Mouse (Mus musculus) hindbrain, embryonic 15.5 days (tissue): Measurements from ENCODE around the gene Tubg1. TPM values are rescaled to one million over a fixed set of nuclear protein-coding genes. Genes with fewer than 3 reads are reported as not detected.

ENCODE experiments used
- ATAC-seq: fragments of 200-750 bp; cut with Nextera tagmentation; 2 replicates; pipeline ENCODE4 v1.8.0; 2017; ENCODE audit warnings: low read depth, moderate number of reproducible peaks, moderate TSS enrichment; ENCODE audit not compliant: low FRiP score
- H3K27ac ChIP-seq: fragments of 300-500 bp; sonication (generic); replicated peaks from 2 replicates; pipeline ENCODE4 v1.5.1; 2015; ENCODE audit warnings: mild to moderate bottlenecking, inconsistent platforms
- H3K27me3 ChIP-seq: fragments of 300-500 bp; sonication (generic); 2 replicates; pipeline ENCODE4 v1.6.1; 2015; ENCODE audit warnings: control low read depth, inconsistent platforms
- H3K36me3 ChIP-seq: fragments of 300-500 bp; sonication (generic); 2 replicates; pipeline ENCODE4 v1.6.1; 2015; ENCODE audit warnings: control low read depth, inconsistent platforms
- H3K4me1 ChIP-seq: fragments of 300-500 bp; sonication (generic); replicated peaks from 2 replicates; pipeline ENCODE4 v1.6.1; 2015; ENCODE audit warnings: control low read depth, inconsistent platforms
- H3K4me2 ChIP-seq: fragments of 300-500 bp; sonication (generic); 2 replicates; pipeline ENCODE4 v1.6.1; 2015; ENCODE audit warnings: moderate library complexity, mild to moderate bottlenecking, inconsistent platforms
- H3K4me3 ChIP-seq: fragments of 300-500 bp; sonication (generic); 2 replicates; pipeline ENCODE4 v1.5.1; 2015; ENCODE audit warnings: mild to moderate bottlenecking, inconsistent platforms
- H3K9ac ChIP-seq: fragments of 300-500 bp; sonication (generic); 2 replicates; pipeline ENCODE4 v1.6.1; 2015; ENCODE audit warnings: inconsistent platforms
- H3K9me3 ChIP-seq: fragments of 300-500 bp; sonication (generic); 2 replicates; pipeline ENCODE4 v1.6.1; 2016; ENCODE audit warnings: control low read depth, inconsistent platforms
- WGBS: fragments of 180-500 bp; shearing (Covaris S2); methylation state at CpG from one replicate; pipeline ENCODE4 v1.1.7; 2015; 5-methylcytosine and 5-hydroxymethylcytosine counted together
- polyA plus RNA-seq: library from polyadenylated mRNA; unstranded; fragments of >200 nt; fragmentation: Nextera tagmentation; extraction: Ambion mirVana; gene quantifications from 2 replicates; pipeline ENCODE4 v1.2.1, GENCODE M21; 2015

The Tubg1 gene
- 78.0 and 79.8 TPM in 2 replicates for polyA plus RNA-seq

- H3K9ac ChIP-seq: peak within 1 kb of the TSS; percentile 97
- WGBS: under 1% methylated on average over 60 of the region's 61 CpGs
- peak within 1 kb of the TSS; percentile 94 for H3K4me2 ChIP-seq
- ATAC-seq: peak; percentile 96
- H3K4me1 ChIP-seq: peaks cover 41% of the 10 kb centered on the region
- no peaks in the 10 kb centered on the region for H3K9me3 ChIP-seq
- peak within 1 kb of the TSS; percentile 91 for H3K27ac ChIP-seq
- peak within 1 kb of the TSS; percentile 89 for H3K4me3 ChIP-seq
- peaks cover 5% of the 10 kb centered on the region; the same call in 1 of the 2 replicates for H3K36me3 ChIP-seq
- no peaks in the 10 kb centered on the region for H3K27me3 ChIP-seq
Observed at GRCm38 (mm10) chr11:101119761-101120544, at the start of gene Tubg1, which contains the start of gene Retreg3. Tubg1 (plus strand) TSS chr11:101119938. Retreg3 (minus strand) TSS chr11:101119893.

- no peaks in the 10 kb centered on the region for H3K27me3 ChIP-seq
- under 1% methylated on average over 36 of the region's 36 CpGs for WGBS
- peak overlapping the region; percentile 80 for H3K4me3 ChIP-seq
- peak overlapping the region; percentile 77 for H3K4me2 ChIP-seq
- H3K9ac ChIP-seq: peak overlapping the region; percentile 66
- H3K27ac ChIP-seq: peak overlapping the region; percentile 85
- H3K4me1 ChIP-seq: peaks cover 24% of the 10 kb centered on the region
- no peaks in the 10 kb centered on the region for H3K9me3 ChIP-seq
- peak; percentile 74 for ATAC-seq
- H3K36me3 ChIP-seq: no peaks in the 10 kb centered on the region
Observed at GRCm38 (mm10) chr11:101070189-101070527, 49.6 kb upstream of the Tubg1 start.

GRCm38 (mm10) chr11:101070987-101071386 lies 48.8 kb upstream of the Tubg1 start:
- Histone ChIP-seq H3K4me1 (peaks cover 24% of the 10 kb centered on the region), H3K27ac (no peak overlapping the region), H3K4me2 (peak overlapping the region; percentile 77), H3K36me3 (no peaks in the 10 kb centered on the region), H3K27me3 (no peaks in the 10 kb centered on the region), H3K4me3 (peak overlapping the region; percentile 80; the same call in 1 of the 2 replicates), H3K9me3 (no peaks in the 10 kb centered on the region), H3K9ac (peak overlapping the region; percentile 66; the same call in 1 of the 2 replicates)
- 64% methylated on average over 6 of the region's 6 CpGs for WGBS
- ATAC-seq: peak; percentile 9; the same call in 1 of the 2 replicates

DNA sequence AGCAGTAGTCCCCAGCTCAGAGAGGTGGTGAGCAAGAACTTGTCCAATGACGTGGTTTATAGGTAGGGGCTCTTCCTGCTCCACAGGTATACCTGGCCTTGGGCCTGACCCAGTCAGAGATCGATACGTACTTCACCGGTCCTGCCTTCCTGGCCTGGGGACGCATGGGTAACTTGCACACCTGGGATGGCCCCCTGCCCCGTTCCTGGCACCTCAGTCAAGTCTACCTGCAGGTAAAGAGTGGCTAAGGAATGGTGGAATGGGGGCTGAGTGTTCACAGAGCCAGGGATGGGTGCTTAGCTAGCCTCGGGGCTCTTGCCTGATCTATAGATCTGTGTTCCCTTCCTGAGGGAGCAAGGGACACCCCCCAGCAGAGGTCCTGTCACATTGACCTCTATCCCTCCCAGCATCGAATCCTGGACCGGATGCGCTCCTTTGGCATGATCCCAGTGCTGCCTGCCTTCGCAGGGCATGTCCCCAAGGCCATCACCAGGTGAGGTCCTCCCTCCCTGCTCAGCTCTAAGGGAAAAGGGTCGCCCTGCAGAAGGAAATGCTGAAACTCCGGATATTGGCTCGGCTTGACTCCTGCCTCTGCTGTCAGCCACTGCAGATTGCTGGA lies 47.8 kb upstream of the Tubg1 start:
- Histone ChIP-seq H3K9me3 (no peaks in the 10 kb centered on the region), H3K4me2 (no peak overlapping the region), H3K36me3 (no peaks in the 10 kb centered on the region), H3K27me3 (peaks cover 3% of the 10 kb centered on the region), H3K27ac (no peak overlapping the region), H3K4me3 (no peak overlapping the region), H3K9ac (no peak overlapping the region), H3K4me1 (peaks cover 20% of the 10 kb centered on the region)
- no peak for ATAC-seq
- WGBS: 82% methylated on average over 14 of the region's 14 CpGs

DNA sequence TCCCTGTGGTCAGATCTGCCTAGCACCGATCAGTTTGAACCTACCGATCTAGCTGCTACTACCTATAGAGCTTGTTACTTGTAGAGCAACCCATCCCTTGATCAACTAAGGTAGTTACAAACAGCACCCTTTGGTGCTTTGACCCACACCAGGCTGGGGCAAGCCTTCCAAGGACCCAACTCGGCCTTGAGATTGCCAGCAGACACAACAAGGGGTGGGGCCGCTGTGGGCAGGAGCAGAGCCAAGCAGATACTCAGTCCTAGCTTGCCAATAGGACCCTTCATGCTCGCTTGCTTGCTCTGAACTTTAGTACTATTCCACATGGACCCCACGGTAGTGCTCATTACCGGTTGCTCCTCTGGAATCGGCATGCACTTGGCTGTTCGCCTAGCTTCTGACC lies 41.6 kb upstream of the Tubg1 start, which contains the start of gene Hsd17b1:
Gene Hsd17b1, plus strand, starts transcription at position 291 of the 400 bp plus-strand sequence.
- Histone ChIP-seq H3K9me3 (no peaks in the 10 kb centered on the region), H3K9ac (no peak within 1 kb of the TSS), H3K4me3 (no peak within 1 kb of the TSS), H3K36me3 (no peaks in the 10 kb centered on the region), H3K27me3 (peaks cover 43% of the 10 kb centered on the region), H3K27ac (no peak within 1 kb of the TSS), H3K4me2 (no peak within 1 kb of the TSS), H3K4me1 (peaks cover 20% of the 10 kb centered on the region)
- 72% methylated on average over 9 of the region's 9 CpGs for WGBS
- ATAC-seq: no peak

DNA sequence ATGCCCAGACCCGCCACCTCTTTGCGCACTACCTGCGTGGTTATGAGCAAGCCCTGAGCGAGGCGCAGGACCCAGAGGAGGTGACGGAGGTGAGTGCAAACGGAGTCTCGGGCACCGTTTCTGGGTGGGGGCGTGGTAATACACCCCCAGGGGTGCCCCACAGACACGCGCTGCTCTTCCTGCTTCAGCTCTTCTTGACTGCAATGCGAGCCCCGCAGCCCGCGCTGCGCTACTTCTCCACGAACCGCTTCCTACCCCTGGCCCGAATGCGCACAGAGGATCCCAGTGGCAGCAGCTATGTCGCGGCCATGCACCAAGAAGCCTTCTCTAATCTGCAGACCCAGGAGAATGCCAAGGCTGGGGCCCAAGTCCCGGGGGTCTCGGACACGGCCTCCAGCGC lies 40.0 kb upstream of the Tubg1 start:
- H3K27me3 ChIP-seq: peaks cover 43% of the 10 kb centered on the region
- peak overlapping the region; percentile 31 for H3K4me2 ChIP-seq

GRCm38 (mm10) chr11:101080421-101080820 lies 39.3 kb upstream of the Tubg1 start:
- Histone ChIP-seq H3K4me1 (peaks cover 31% of the 10 kb centered on the region), H3K9me3 (no peaks in the 10 kb centered on the region), H3K27me3 (peaks cover 43% of the 10 kb centered on the region), H3K36me3 (no peaks in the 10 kb centered on the region), H3K27ac (no peak overlapping the region), H3K4me2 (no peak overlapping the region), H3K9ac (no peak overlapping the region), H3K4me3 (no peak overlapping the region)
- no peak for ATAC-seq
- WGBS: 60% methylated on average over 5 of the region's 5 CpGs

More for the DNA sequence above, 40.0 kb upstream of the Tubg1 start:
- ATAC-seq: no peak
- H3K9ac ChIP-seq: no peak overlapping the region
- no peaks in the 10 kb centered on the region for H3K9me3 ChIP-seq
- 0 out of 2 replicates have a peak overlapping the region, but pooled peaks have one; percentile 7 for H3K4me3 ChIP-seq
- no peaks in the 10 kb centered on the region for H3K36me3 ChIP-seq
- H3K4me1 ChIP-seq: peaks cover 31% of the 10 kb centered on the region
- no peak overlapping the region for H3K27ac ChIP-seq
- 4% methylated on average over 27 of the region's 27 CpGs for WGBS

DNA sequence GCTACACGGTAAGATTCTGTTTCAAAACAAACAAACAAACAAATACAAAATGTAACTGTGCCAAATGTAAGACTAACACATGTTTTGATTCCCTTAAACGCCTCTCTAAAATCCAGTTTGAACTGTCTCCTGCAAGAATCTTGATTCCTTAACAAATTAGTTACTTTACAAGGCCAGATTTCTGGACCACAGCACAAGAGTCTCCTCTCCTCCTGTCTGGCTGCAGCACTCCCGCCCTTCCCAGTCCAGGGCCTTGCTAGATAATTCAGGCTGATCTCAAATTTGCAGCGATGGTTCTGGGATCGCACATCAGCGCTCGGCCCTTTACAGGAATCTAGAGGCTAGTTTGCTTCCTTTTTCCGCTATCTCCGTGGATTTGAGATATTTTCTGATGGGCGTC lies 38.1 kb upstream of the Tubg1 start:
- Histone ChIP-seq H3K27ac (peak overlapping the region; percentile 92), H3K4me3 (peak overlapping the region; percentile 62), H3K4me2 (peak overlapping the region; percentile 97), H3K27me3 (peaks cover 43% of the 10 kb centered on the region), H3K9me3 (no peaks in the 10 kb centered on the region), H3K36me3 (no peaks in the 10 kb centered on the region), H3K4me1 (peaks cover 44% of the 10 kb centered on the region), H3K9ac (peak overlapping the region; percentile 39)
- 4% methylated on average over 10 of the region's 10 CpGs for WGBS
- ATAC-seq: no peak

DNA sequence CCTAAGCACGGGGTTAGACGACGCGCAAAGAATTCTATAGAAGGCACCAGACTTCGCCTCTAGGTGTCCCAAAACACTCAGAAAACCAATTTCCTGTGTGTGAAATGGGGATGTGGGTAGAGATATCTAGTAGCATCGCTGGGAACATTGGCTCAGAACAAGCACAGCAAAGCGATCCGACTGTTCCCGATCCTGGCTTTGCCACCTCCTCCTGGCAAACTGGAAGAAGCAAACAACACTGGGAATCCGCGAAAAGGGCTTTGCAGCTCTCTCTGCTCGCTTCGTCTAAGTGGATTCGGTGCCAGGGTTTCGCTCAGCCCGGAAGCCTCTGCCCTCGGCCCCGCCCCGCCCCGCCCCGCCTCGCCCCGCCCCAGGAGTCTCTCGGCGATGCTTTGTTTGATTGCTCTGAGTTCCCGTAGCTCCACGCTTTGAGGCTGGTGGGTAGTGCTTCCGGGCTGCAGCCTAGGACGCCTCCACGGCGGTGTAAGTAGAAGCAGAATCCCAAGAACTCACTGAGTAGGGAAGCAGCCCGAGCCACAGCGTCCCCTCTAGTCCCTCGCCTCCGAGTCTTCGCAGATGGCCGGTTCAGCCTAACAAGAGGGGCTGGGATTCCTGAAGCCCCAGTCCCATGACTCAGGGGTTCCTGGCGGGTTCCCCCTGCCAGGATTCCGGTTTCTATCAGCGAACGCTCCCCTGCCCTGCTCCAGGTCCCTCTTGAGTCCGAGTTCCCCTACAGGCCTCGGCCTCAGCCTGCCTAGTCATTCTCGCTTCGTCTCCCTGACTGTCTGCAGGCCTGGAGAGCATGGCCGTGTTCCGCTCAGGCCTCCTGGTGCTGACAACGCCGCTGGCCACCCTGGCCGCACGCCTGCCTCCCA lies 37.3 kb upstream of the Tubg1 start, which contains the start of gene Coasy:
Gene Coasy, plus strand, starts transcription at position 358 of the 875 bp plus-strand sequence.
- peak within 1 kb of the TSS; percentile 62 for H3K4me3 ChIP-seq
- H3K27ac ChIP-seq: peak within 1 kb of the TSS; percentile 92
- peak within 1 kb of the TSS; percentile 78 for H3K9ac ChIP-seq
- peak; percentile 90 for ATAC-seq
- under 1% methylated on average over 51 of the region's 51 CpGs for WGBS
- H3K4me1 ChIP-seq: peaks cover 45% of the 10 kb centered on the region
- H3K27me3 ChIP-seq: peaks cover 35% of the 10 kb centered on the region
- H3K4me2 ChIP-seq: peak within 1 kb of the TSS; percentile 97
- H3K36me3 ChIP-seq: no peaks in the 10 kb centered on the region
- no peaks in the 10 kb centered on the region for H3K9me3 ChIP-seq

GRCm38 (mm10) chr11:101083083-101083697 lies 36.5 kb upstream of the Tubg1 start:
- ATAC-seq: no peak
- Histone ChIP-seq H3K27me3 (peaks cover 28% of the 10 kb centered on the region), H3K36me3 (no peaks in the 10 kb centered on the region), H3K4me3 (peak overlapping the region; percentile 62), H3K9me3 (no peaks in the 10 kb centered on the region), H3K9ac (peak overlapping the region; percentile 78), H3K4me2 (peak overlapping the region; percentile 97), H3K4me1 (peaks cover 53% of the 10 kb centered on the region), H3K27ac (peak overlapping the region; percentile 92)
- 31% methylated on average over 19 of the region's 19 CpGs for WGBS

DNA sequence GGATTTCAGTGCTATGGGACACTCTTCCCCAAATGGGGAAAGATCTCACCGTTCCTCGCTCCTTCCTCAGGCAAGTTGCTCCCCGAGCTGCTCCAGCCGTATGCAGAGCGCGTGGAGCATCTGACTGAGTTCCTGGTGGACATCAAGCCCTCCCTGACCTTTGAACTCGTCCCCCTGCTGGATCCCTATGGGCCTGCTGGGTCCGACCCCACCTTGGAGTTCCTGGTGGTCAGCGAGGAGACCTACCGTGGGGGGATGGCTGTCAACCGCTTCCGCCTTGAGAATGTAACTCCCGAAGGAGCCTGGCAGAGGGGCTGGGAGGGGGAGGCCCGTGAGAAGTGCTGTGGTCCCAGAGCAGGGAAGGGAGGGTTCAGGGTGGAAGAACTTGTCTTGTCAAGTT lies 35.5 kb upstream of the Tubg1 start:
- Histone ChIP-seq H3K9ac (no peak overlapping the region), H3K36me3 (peaks cover 9% of the 10 kb centered on the region; the same call in 1 of the 2 replicates), H3K27ac (no peak overlapping the region), H3K27me3 (peaks cover 17% of the 10 kb centered on the region), H3K9me3 (no peaks in the 10 kb centered on the region), H3K4me2 (no peak overlapping the region), H3K4me3 (no peak overlapping the region), H3K4me1 (peaks cover 60% of the 10 kb centered on the region)
- ATAC-seq: no peak
- WGBS: 89% methylated on average over 14 of the region's 14 CpGs
